Mouse (Mus musculus) small intestine, adult 2 months (tissue): ENCODE data around the gene C530008M17Rik.

Experiments used
- CTCF ChIP-seq: fragments of 200-500 bp; IDR thresholded peaks from 2 replicates; pipeline ENCODE4 v1.5.1; 2012; ENCODE audit warnings: low read depth, mild to moderate bottlenecking, control low read depth, inconsistent platforms, low read length, moderate library complexity, mixed read lengths; ENCODE audit not compliant: insufficient replicate concordance, insufficient read length; ENCODE audit errors: extremely low read depth
- POLR2A ChIP-seq: fragments of 200-500 bp; IDR thresholded peaks from 2 replicates; pipeline ENCODE4 v1.6.1; 2012; ENCODE audit warnings: low read depth, mild to moderate bottlenecking, control low read depth, inconsistent platforms, low read length, moderate library complexity

GRCm38 (mm10) chr5:76922833-76923232 lies 266.5 kb downstream of the C530008M17Rik start:
- no peak for TF ChIP-seq CTCF
- TF ChIP-seq POLR2A: no peak
